Mouse (Mus musculus): ENCODE measurements around the gene Pou2f1. TPM values are rescaled to one million over a fixed set of nuclear protein-coding genes. Genes with fewer than 3 reads are reported as not detected.

Pou2f1 gene
- total and polyA plus RNA-seq, 2 experiments = 3.6 to 5.8 TPM

DNA sequence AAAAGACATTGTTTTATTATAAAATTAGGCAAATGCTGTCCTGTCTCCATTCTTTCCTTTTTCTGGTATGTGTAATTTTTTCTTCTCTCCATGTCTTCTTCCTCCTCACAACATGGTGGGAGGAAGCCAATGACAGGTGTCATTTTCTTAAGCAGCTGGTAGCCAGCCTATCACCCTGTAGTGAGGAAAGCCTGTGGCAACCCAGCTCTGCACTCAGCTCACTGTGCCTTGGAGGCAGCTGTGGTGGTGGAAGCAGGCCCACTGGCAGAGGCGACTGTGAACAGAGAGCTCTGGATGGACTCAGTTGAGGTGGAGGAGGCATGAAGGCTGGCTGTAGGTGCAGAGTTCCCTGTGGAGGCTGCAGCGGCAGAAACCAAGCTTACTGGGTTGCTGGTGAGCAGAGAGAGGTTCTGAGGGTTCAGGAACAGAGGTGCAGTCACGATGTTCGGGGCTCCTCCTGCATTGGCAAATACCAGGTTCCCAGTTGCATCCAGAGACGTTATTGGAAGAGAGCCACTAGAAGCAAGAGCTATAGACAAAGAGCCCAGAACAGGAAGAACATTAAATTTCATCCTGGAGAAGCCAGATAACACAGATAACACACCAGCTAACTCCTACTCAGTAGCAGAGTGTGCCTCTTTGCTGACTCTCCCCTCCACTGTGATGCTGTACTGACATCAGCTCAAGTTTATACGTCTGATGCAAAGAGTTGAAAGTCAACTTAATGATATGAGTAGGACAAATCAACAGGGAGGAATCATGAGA is 126.8 kb downstream of the Pou2f1 start:
- TF ChIP-seq POLR2A (IDR thresholded peaks at IDR 0.05; ENCODE audit: extremely low read depth, insufficient read depth, low read length) = no peak
- TF ChIP-seq CTCF (IDR thresholded peaks at IDR 0.05; ENCODE audit: low read depth, low read length) = no peak
- Histone ChIP-seq H3K27me3 (ENCODE audit: control insufficient read depth, insufficient read depth, low read length) (no peaks in the 10 kb centered on the region), H3K27ac (replicated peaks; ENCODE audit: insufficient read depth, low read depth, low read length) (no peak overlapping the region), H3K4me1 (ENCODE audit: control insufficient read depth, insufficient read depth, low read length) (no peaks in the 10 kb centered on the region), H3K9ac (ENCODE audit: low read depth, low read length) (no peak overlapping the region), H3K36me3 (ENCODE audit: control insufficient read depth, insufficient read depth, low read length) (peaks cover 23% of the 10 kb centered on the region), H3K79me2 (ENCODE audit: control insufficient read depth, insufficient read depth, low read length) (no peaks in the 10 kb centered on the region), H3K4me3 (ENCODE audit: insufficient read depth, low read depth, low read length) (no peak overlapping the region)
- WGBS = 86% methylated on average over 6 of the region's 6 CpGs
- DNase-seq (ENCODE audit: extremely low read depth, low read depth, low spot score) = no peak

DNA sequence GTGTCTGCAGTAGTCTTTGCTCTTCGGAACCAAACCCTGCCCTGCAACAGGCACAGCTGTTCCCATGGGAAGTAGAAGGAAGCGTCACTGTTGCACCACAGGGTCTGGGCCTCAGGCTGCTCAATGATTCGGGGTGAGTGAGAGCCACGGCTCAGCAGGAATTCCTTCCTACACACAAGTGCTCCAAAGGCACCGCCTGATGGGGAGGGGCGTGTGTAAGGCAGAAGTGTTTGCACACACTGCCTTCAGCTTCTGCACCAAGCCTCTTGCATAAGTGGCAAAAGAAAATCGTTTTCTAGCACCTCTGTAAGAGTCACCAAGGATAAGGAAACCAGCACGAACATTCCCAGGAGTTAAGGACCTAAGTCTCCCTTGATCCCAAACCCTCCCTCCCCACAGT is 127.8 kb downstream of the Pou2f1 start:
- no peak for DNase-seq (ENCODE audit: extremely low read depth, low read depth, low spot score)
- Histone ChIP-seq H3K27me3 (ENCODE audit: control insufficient read depth, insufficient read depth, low read length) (no peaks in the 10 kb centered on the region), H3K79me2 (ENCODE audit: control insufficient read depth, insufficient read depth, low read length) (no peaks in the 10 kb centered on the region), H3K36me3 (ENCODE audit: control insufficient read depth, insufficient read depth, low read length) (peaks cover 24% of the 10 kb centered on the region), H3K27ac (replicated peaks; ENCODE audit: insufficient read depth, low read depth, low read length) (no peak overlapping the region), H3K9ac (ENCODE audit: low read depth, low read length) (no peak overlapping the region), H3K4me3 (ENCODE audit: insufficient read depth, low read depth, low read length) (no peak overlapping the region), H3K4me1 (ENCODE audit: control insufficient read depth, insufficient read depth, low read length) (no peaks in the 10 kb centered on the region)
- 78% methylated on average over 8 of the region's 8 CpGs for WGBS
- TF ChIP-seq CTCF (IDR thresholded peaks at IDR 0.05; ENCODE audit: low read depth, low read length) = no peak
- TF ChIP-seq POLR2A (IDR thresholded peaks at IDR 0.05; ENCODE audit: extremely low read depth, insufficient read depth, low read length) = no peak

DNA sequence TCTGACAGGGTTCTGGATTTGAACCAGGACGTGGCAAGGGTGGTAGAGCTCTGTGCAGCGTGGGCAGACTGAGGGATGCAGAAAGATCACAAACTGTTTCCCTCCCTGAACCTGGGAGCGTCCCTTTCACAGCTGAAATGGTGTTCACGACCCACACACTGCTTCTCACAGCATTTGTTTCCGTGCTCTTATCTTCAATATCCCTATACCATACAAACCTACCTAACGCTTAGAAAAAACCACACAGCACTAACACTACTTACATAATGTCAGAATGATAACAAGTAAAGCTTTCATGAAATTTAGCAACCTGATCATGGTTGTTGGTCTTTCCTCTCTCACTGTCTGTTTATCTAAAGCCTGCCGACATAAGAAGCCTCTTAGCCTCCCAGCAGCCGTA is 133.8 kb downstream of the Pou2f1 start:
- Histone ChIP-seq H3K27me3 (ENCODE audit: control insufficient read depth, insufficient read depth, low read length) (no peaks in the 10 kb centered on the region), H3K27ac (replicated peaks; ENCODE audit: insufficient read depth, low read depth, low read length) (no peak overlapping the region), H3K79me2 (ENCODE audit: control insufficient read depth, insufficient read depth, low read length) (no peaks in the 10 kb centered on the region), H3K4me3 (ENCODE audit: insufficient read depth, low read depth, low read length) (no peak overlapping the region), H3K9ac (ENCODE audit: low read depth, low read length) (no peak overlapping the region), H3K36me3 (ENCODE audit: control insufficient read depth, insufficient read depth, low read length) (peaks cover 3% of the 10 kb centered on the region; the same call in 1 of the 2 replicates), H3K4me1 (ENCODE audit: control insufficient read depth, insufficient read depth, low read length) (no peaks in the 10 kb centered on the region)
- WGBS = 92% methylated on average over 8 of the region's 8 CpGs
- DNase-seq (ENCODE audit: extremely low read depth, low read depth, low spot score) = no peak
- TF ChIP-seq POLR2A (IDR thresholded peaks at IDR 0.05; ENCODE audit: extremely low read depth, insufficient read depth, low read length) (no peak), CTCF (IDR thresholded peaks at IDR 0.05; ENCODE audit: low read depth, low read length) (no peak)

DNA sequence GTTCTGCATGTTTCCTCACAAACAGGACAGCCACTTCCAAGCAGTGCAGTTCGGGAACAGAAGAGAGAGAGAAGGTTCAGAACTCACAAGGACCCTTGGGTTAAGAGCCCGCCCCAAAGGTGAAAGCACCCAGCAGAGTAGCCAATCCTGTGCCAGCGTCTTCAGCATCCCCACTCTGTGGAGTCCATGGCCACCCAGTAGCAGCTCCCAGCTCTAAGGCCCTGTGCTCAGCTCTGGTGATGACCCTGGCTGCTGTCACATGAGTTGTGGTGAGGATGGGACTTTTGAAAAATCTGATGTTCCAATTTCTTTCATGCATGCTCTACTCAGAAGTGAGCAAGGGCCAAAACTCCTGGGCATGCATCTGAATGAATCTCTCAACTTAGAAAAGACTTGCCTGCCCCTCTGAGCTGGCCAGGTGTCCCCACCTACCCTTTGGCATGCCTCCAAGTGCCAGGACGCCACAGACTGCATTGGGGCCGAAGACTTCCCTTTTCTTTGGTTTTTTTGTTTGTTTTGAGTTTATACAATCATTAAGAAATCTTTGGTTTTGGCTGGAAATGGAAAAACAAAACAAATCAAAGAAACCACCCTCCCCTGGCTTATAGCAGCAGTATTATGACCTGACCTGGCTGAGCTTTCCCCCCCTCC is 135.7 kb downstream of the Pou2f1 start:
- H3K4me3 ChIP-seq (ENCODE audit: insufficient read depth, low read depth, low read length) = no peak overlapping the region
- WGBS = 57% methylated on average over 5 of the region's 5 CpGs
- H3K36me3 ChIP-seq (ENCODE audit: control insufficient read depth, insufficient read depth, low read length) = peaks cover 3% of the 10 kb centered on the region; the same call in 1 of the 2 replicates
- no peaks in the 10 kb centered on the region for H3K27me3 ChIP-seq (ENCODE audit: control insufficient read depth, insufficient read depth, low read length)
- no peak overlapping the region for H3K9ac ChIP-seq (ENCODE audit: low read depth, low read length)
- no peak for DNase-seq (ENCODE audit: extremely low read depth, low read depth, low spot score)
- TF ChIP-seq POLR2A (IDR thresholded peaks at IDR 0.05; ENCODE audit: extremely low read depth, insufficient read depth, low read length) (no peak), CTCF (IDR thresholded peaks at IDR 0.05; ENCODE audit: low read depth, low read length) (no peak)
- H3K4me1 ChIP-seq (ENCODE audit: control insufficient read depth, insufficient read depth, low read length) = no peaks in the 10 kb centered on the region
- no peaks in the 10 kb centered on the region for H3K79me2 ChIP-seq (ENCODE audit: control insufficient read depth, insufficient read depth, low read length)
- H3K27ac ChIP-seq (replicated peaks; ENCODE audit: insufficient read depth, low read depth, low read length) = no peak overlapping the region

DNA sequence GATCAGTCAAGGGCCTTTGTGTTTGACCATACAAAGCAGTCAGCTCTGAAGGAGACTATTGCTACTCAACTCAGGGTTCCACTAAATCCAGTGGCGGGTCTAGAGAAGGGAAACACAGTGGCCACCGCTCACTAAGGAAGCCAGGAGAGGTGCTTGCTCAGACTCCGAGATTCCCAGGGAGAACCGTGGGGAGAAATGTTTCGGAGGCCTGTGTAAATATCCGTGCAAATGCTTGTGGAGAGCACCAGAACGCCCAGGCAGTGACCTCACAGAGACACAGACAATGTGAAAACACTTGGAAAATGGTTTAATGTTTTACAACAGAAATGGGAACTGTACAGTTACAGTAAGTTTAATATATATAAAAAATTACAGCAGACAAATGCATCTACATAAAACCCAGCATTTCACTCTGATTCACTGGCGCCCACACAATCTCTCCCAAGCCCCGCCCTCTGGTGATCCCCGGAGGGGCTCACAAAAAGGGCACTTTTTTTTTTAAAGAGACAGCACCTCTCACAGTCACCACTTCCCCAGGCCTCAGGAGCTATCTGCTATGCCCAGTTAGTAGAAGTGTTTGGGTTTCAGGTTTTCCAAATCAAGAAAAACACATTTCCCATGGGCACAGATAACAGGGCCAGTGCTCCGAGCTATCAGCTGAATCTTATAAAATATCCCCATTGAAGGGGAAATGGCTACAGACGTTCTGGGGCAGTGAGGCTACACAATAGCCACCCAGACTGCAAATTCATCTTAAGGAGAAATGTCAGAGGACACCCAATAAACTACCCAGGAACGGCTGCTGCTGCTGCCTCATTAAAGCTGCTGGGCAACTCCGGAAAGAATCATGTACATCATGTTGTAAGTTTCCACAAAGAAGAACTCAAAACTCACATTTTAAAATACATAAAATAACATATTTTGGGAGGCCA is 137.3 kb downstream of the Pou2f1 start:
- Histone ChIP-seq H3K27ac (replicated peaks; ENCODE audit: insufficient read depth, low read depth, low read length) (no peak overlapping the region), H3K79me2 (ENCODE audit: control insufficient read depth, insufficient read depth, low read length) (no peaks in the 10 kb centered on the region), H3K36me3 (ENCODE audit: control insufficient read depth, insufficient read depth, low read length) (no peaks in the 10 kb centered on the region; the same call in 1 of the 2 replicates), H3K4me3 (ENCODE audit: insufficient read depth, low read depth, low read length) (no peak overlapping the region), H3K4me1 (ENCODE audit: control insufficient read depth, insufficient read depth, low read length) (no peaks in the 10 kb centered on the region), H3K9ac (ENCODE audit: low read depth, low read length) (no peak overlapping the region), H3K27me3 (ENCODE audit: control insufficient read depth, insufficient read depth, low read length) (no peaks in the 10 kb centered on the region)
- DNase-seq (ENCODE audit: extremely low read depth, low read depth, low spot score) = no peak
- TF ChIP-seq POLR2A (IDR thresholded peaks at IDR 0.05; ENCODE audit: extremely low read depth, insufficient read depth, low read length) (no peak), CTCF (IDR thresholded peaks at IDR 0.05; ENCODE audit: low read depth, low read length) (no peak)
- 75% methylated on average over 14 of the region's 14 CpGs for WGBS

Data from liver, adult 2 months (tissue).